Mouse (Mus musculus): ENCODE results near the gene Gm4565. TPM values are rescaled to one million over a fixed set of nuclear protein-coding genes. Genes with fewer than 3 reads are reported as not detected.
"Not testable (repeated sequence)": the region's sequence is repeated elsewhere in the genome, so short reads cannot be mapped to it uniquely, and the experiment has no call there.

Gene Gm4565
- total RNA-seq (2021), result not detected
- long read RNA-seq, experiment 1, result 0 reads
- long read RNA-seq, experiment 2, result 0 reads

GRCm38 (mm10) chr7:22588027-22588426 is at the start of gene Gm4565:
TSS of gene Gm4565 (minus strand) at chr7:22588127.
- not testable (repeated sequence) for DNase-seq

DNA sequence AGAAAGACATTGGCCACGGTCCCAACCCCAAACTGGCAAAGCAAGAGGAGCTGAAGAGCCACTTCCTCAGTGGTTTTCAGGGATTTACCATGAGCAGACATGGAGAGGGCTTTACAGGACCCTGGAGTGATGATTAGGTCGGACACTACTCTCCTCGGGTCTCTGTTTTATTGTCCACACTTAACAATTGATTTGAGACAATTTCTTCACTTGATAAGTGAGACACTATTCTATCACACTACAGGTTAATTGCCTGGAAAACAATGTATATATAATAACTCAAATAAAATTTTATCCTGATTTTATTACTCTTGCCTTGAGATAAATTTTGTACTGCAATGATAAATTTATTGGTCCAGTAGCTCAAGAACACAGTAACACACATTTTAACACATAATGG is 22.7 kb downstream of the Gm4565 start, which contains the start of gene Gm4201:
Gene Gm4201 (minus strand): TSS at position 101 of the 400 bp plus-strand sequence.
- not testable (repeated sequence) for DNase-seq

DNA sequence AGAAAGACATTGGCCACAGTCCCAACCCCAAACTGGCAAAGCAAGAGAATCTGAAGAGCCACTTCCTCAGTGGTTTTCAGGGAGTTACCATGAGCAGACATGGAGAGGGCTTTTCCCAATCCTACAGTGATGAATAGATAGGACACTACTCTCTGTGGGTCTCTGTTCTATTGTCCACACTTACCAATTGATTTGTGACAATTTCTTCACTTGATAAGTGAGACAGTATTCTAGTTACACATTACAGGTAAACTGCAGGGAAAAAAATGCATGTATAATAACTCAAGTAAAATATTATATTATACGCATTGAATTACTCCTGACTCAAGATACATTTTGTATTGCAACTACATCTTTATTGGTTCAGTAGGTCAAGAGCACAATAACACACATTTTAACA is 53.1 kb downstream of the Gm4565 start, which contains the start of gene Gm8677:
Gene Gm8677 (minus strand): TSS at position 101 of the 400 bp plus-strand sequence.
- not testable (repeated sequence) for DNase-seq

Other genes with a start within 250 kb of the Gm4565 start
- gene Gm8660, start 217.1 kb downstream of the Gm4565 start, total RNA-seq (2021), result not detected
- gene Vmn1r148, start 174.5 kb downstream of the Gm4565 start, total RNA-seq (2021), result not detected
- not detected for gene Vmn1r149, start 149.9 kb downstream of the Gm4565 start, total RNA-seq (2021)
- gene Gm10665, start 124.1 kb downstream of the Gm4565 start, total RNA-seq (2021), result not detected
- gene Vmn1r151, start 88.4 kb downstream of the Gm4565 start, total RNA-seq (2021), result not detected
- gene Vmn1r152, start 65.2 kb downstream of the Gm4565 start, total RNA-seq (2021), result not detected
- not detected for gene Gm8677, start 53.2 kb downstream of the Gm4565 start, total RNA-seq (2021)
- gene Gm4201, start 22.8 kb downstream of the Gm4565 start, total RNA-seq (2021), result not detected
- not detected for gene Vmn1r155, start 69.9 kb upstream of the Gm4565 start, total RNA-seq (2021)
- gene Gm8693, start 104.2 kb upstream of the Gm4565 start, total RNA-seq (2021), result not detected
- gene Gm4567, start 131.6 kb upstream of the Gm4565 start, total RNA-seq (2021), result not detected
- not detected for gene Vmn1r157, start 173.6 kb upstream of the Gm4565 start, total RNA-seq (2021)
- gene Vmn1r158, start 202.7 kb upstream of the Gm4565 start, total RNA-seq (2021), result not detected